Mouse (Mus musculus) testis, postnatal 14 days (tissue): ENCODE measurements around the gene Prrxl1.

Experiments
- DNase-seq: peaks from one replicate; pipeline ENCODE4 v3.0.0; 2021; ENCODE audit warnings: low spot score

The Prrxl1 gene

DNA sequence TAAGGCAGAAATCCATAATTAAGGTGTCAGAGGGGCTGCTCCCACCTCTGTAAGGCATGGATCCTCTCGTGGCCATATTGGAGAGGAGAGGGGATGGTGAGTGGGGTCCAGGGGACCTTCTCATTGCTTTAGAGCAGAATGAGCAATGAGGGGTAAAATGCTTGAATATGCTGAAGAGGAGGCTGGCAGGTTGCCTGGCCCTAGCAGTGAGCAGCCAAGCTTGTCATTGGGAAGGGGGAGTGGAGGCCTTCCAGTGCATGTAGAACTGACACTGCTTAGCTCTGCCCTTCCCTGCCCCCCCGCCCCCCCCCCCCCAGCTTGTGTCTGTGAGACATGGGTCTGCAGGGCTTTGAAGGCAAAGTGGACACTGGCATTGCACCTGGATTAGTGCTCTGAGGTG, 28.1 kb downstream of the Prrxl1 start:
- DNase-seq = no peak

DNA sequence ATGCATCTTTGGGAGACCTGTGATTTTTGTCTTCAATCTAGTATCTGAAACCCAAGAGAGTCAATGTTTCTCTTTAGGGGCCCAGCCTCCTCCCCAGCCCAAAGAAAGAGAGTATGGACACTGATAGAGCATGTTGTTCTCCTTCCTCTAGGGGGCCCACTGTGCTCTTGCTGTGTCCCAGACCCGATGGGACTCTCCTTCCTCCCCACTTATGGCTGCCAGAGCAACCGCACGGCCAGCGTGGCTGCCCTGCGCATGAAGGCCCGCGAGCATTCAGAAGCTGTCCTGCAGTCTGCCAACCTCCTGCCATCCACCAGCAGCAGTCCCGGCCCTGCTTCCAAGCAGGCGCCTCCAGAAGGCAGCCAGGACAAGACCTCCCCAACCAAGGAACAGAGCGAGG, 29.4 kb downstream of the Prrxl1 start:
- DNase-seq = no peak

GRCm38 (mm10) chr14:32632908-32633600, 33.8 kb downstream of the Prrxl1 start:
- DNase-seq = no peak

- DNase-seq = peak; percentile 20
These were observed 34.9 kb downstream of the Prrxl1 start for GRCm38 (mm10) chr14:32634015-32634682.

- DNase-seq = no peak
These were observed 39.3 kb downstream of the Prrxl1 start for GRCm38 (mm10) chr14:32638485-32638884.

GRCm38 (mm10) chr14:32659781-32660180, 60.6 kb downstream of the Prrxl1 start:
- DNase-seq = no peak

GRCm38 (mm10) chr14:32663099-32663498, 63.9 kb downstream of the Prrxl1 start:
- DNase-seq = no peak

- DNase-seq = no peak
These were observed 74.0 kb downstream of the Prrxl1 start for GRCm38 (mm10) chr14:32673178-32673577.

- DNase-seq = no peak
These were observed 79.4 kb downstream of the Prrxl1 start for GRCm38 (mm10) chr14:32678565-32678964.

- DNase-seq = no peak
These were observed 82.4 kb downstream of the Prrxl1 start for GRCm38 (mm10) chr14:32681603-32682002.

GRCm38 (mm10) chr14:32682536-32682935, 83.3 kb downstream of the Prrxl1 start:
- no peak for DNase-seq

- DNase-seq = peak; percentile 20
These were observed 84.1 kb downstream of the Prrxl1 start for GRCm38 (mm10) chr14:32683251-32683838.

GRCm38 (mm10) chr14:32683982-32684734, 85.0 kb downstream of the Prrxl1 start:
- no peak for DNase-seq

- no peak for DNase-seq
These were observed 85.5 kb downstream of the Prrxl1 start for GRCm38 (mm10) chr14:32684735-32685105.

DNA sequence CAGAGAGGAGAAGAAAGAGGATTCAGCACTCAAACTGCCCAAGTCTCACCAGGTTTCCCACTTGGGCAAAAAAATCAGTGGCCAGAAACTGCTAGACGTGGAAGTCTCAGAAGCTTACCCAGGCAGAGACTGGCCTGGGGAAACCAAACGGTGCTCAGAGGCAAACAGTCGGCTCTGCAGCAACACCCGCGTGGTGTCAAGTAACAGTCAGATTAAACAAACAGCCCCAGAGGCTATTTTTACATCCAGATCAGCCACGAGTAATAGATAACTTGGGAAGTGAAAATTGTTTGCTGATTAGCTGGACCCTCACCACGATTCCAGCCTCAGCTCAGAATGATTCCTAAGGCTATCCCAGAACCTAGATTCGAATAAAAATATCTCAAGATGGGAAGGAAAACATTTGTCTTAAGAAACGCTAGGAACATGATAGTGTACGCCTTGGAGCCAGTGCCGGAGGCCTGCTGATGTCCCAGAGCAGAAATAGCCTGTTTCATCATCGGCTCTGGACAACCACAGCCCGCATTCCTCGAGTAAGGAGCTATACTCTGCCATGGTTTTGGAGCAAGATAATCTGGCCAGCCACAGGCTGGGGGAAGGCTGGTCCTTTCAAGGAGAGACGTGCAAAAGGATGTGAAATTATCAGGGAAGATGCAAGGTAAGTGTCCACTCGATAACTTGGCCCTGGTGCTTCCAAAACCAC, 86.1 kb downstream of the Prrxl1 start, which contains the start of gene 3425401B19Rik:
Gene 3425401B19Rik, minus strand, starts transcription at position 170 of the 703 bp plus-strand sequence.
- DNase-seq = no peak

DNA sequence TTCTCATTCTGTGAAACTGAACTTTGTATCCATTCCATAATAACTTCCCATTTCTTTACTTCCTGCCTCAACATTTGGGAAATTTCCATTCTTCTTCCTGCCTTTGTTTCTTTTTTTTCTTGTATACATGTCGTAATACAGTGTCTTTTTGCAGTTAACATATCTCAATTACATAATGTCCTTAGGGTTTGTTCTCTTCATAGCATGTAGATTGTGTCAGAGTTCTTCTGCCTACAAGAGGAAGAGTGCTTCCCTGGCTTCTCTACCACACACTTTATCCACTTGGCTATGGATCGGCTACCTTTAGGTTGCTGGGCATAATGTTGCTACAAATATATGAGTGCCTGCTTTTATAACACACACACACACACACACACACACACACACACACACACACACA, 96.7 kb downstream of the Prrxl1 start:
- DNase-seq = no peak

DNA sequence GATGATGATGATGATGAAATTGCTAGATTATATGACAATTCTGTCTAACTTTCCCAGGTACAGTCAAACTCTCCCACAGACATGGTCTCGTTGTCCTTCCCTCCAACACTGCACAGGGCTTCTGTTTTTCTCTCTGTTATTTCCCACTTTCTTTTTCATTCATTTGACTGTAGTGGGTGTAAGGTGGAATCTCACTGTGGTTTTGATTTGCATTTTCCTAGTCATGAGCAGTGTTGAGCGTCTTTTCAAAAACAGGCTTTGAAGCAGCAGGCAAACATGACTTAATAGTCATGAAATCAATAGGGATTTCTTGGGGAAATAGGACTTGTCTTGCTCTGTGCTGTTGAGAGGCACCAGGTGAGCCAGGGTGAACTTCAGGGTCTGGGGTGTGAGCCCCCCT, 97.1 kb downstream of the Prrxl1 start:
- DNase-seq = no peak

- DNase-seq = no peak
These were observed 98.6 kb downstream of the Prrxl1 start for GRCm38 (mm10) chr14:32697774-32698173.

GRCm38 (mm10) chr14:32698556-32698955, 99.3 kb downstream of the Prrxl1 start:
- DNase-seq = no peak
